Mouse (Mus musculus): ENCODE data around the gene Trex1. TPM values are rescaled to one million over a fixed set of nuclear protein-coding genes. Genes with fewer than 3 reads are reported as not detected.
A peak's percentile ranks its signal among the peaks of the same experiment; 100 is the strongest.

Trex1 gene
- polyA plus RNA-seq, 1 experiment = 45.2 TPM

DNA sequence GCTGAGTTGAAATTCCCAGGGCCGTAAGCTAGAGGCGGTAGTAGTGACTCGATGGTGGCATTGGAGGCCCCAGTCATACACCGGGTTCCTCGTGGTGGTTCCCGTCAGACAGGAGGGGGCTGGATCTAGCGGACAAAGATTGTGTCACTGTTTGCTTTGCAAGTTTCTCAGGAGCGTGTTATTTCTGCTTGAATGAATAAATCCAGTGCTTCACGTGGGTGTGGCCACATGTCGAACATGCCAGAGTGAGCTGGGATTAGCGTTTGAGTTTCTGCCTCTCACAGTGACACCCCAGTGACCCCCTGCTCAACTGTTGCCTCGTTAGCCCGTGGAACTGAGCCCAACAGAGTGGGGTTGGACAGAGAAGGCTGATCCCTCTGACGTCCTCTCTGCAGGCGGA, 30.9 kb upstream of the Trex1 start:
- no peak for TF ChIP-seq CTCF (conservative IDR thresholded peaks at IDR 0.05; ENCODE audit: insufficient read depth, insufficient read length, low read depth, low read length)
- TF ChIP-seq POLR2A (IDR thresholded peaks at IDR 0.05; ENCODE audit: low read depth, low read length) = no peak
- DNase-seq = no peak
- peaks cover 16% of the 10 kb centered on the region for H3K4me1 ChIP-seq (ENCODE audit: control insufficient read depth, insufficient read depth, low read length)
- H3K36me3 ChIP-seq (ENCODE audit: control insufficient read depth, insufficient read depth, low read length) = no peaks in the 10 kb centered on the region
- no peak overlapping the region for H3K4me3 ChIP-seq (ENCODE audit: insufficient read depth, low read depth, low read length)
- H3K27ac ChIP-seq (ENCODE audit: insufficient read depth, low read depth, low read length) = no peak overlapping the region
- 52% methylated on average over 15 of the region's 15 CpGs for WGBS
- H3K27me3 ChIP-seq (replicated peaks; ENCODE audit: control insufficient read depth, insufficient read depth, low read length) = no peaks in the 10 kb centered on the region

- peak; percentile 52 for DNase-seq
- WGBS = 9% methylated on average over 5 of the region's 5 CpGs
- peaks cover 4% of the 10 kb centered on the region for H3K4me1 ChIP-seq (ENCODE audit: control insufficient read depth, insufficient read depth, low read length)
- H3K27ac ChIP-seq (ENCODE audit: insufficient read depth, low read depth, low read length) = no peak overlapping the region
- no peaks in the 10 kb centered on the region for H3K36me3 ChIP-seq (ENCODE audit: control insufficient read depth, insufficient read depth, low read length)
- no peak overlapping the region for H3K4me3 ChIP-seq (ENCODE audit: insufficient read depth, low read depth, low read length)
- no peak for TF ChIP-seq POLR2A (IDR thresholded peaks at IDR 0.05; ENCODE audit: low read depth, low read length)
- peak; percentile 61 for TF ChIP-seq CTCF (conservative IDR thresholded peaks at IDR 0.05; ENCODE audit: insufficient read depth, insufficient read length, low read depth, low read length)
- no peaks in the 10 kb centered on the region for H3K27me3 ChIP-seq (replicated peaks; ENCODE audit: control insufficient read depth, insufficient read depth, low read length)
These were observed 28.5 kb upstream of the Trex1 start for GRCm38 (mm10) chr9:109087987-109088386.

- WGBS = 18% methylated on average over 2 of the region's 2 CpGs
- Histone ChIP-seq H3K27me3 (replicated peaks; ENCODE audit: control insufficient read depth, insufficient read depth, low read length) (no peaks in the 10 kb centered on the region), H3K27ac (ENCODE audit: insufficient read depth, low read depth, low read length) (no peak overlapping the region), H3K36me3 (ENCODE audit: control insufficient read depth, insufficient read depth, low read length) (no peaks in the 10 kb centered on the region), H3K4me3 (ENCODE audit: insufficient read depth, low read depth, low read length) (no peak overlapping the region), H3K4me1 (ENCODE audit: control insufficient read depth, insufficient read depth, low read length) (peaks cover 4% of the 10 kb centered on the region; the same call in 1 of the 2 replicates)
- DNase-seq = no peak
- TF ChIP-seq POLR2A (IDR thresholded peaks at IDR 0.05; ENCODE audit: low read depth, low read length) = no peak
- TF ChIP-seq CTCF (conservative IDR thresholded peaks at IDR 0.05; ENCODE audit: insufficient read depth, insufficient read length, low read depth, low read length) = peak; percentile 59
These were observed 25.4 kb upstream of the Trex1 start for GRCm38 (mm10) chr9:109084922-109085321.

- Histone ChIP-seq H3K27ac (ENCODE audit: insufficient read depth, low read depth, low read length) (peak within 1 kb of the TSS; percentile 12; the same call in 1 of the 2 replicates), H3K4me1 (ENCODE audit: control insufficient read depth, insufficient read depth, low read length) (peaks cover 4% of the 10 kb centered on the region; the same call in 1 of the 2 replicates), H3K27me3 (replicated peaks; ENCODE audit: control insufficient read depth, insufficient read depth, low read length) (no peaks in the 10 kb centered on the region), H3K36me3 (ENCODE audit: control insufficient read depth, insufficient read depth, low read length) (no peaks in the 10 kb centered on the region), H3K4me3 (ENCODE audit: insufficient read depth, low read depth, low read length) (peak within 1 kb of the TSS; percentile 53)
- WGBS = 2% methylated on average over 37 of the region's 37 CpGs
- TF ChIP-seq CTCF (conservative IDR thresholded peaks at IDR 0.05; ENCODE audit: insufficient read depth, insufficient read length, low read depth, low read length) = no peak
- TF ChIP-seq POLR2A (IDR thresholded peaks at IDR 0.05; ENCODE audit: low read depth, low read length) = peak; percentile 71
- DNase-seq = peak; percentile 94
These were observed 22.7 kb upstream of the Trex1 start, which contains the start of the genes Ccdc51 and Tma7 for GRCm38 (mm10) chr9:109082124-109082800. Gene Ccdc51 (plus strand): TSS chr9:109082493. Gene Tma7 (minus strand): TSS chr9:109082587.

GRCm38 (mm10) chr9:109081749-109082123, 22.2 kb upstream of the Trex1 start:
- H3K27ac ChIP-seq (ENCODE audit: insufficient read depth, low read depth, low read length) = 0 out of 2 replicates have a peak overlapping the region, but pooled peaks have one; percentile 12
- H3K4me1 ChIP-seq (ENCODE audit: control insufficient read depth, insufficient read depth, low read length) = peaks cover 4% of the 10 kb centered on the region; the same call in 1 of the 2 replicates
- DNase-seq = no peak
- TF ChIP-seq POLR2A (IDR thresholded peaks at IDR 0.05; ENCODE audit: low read depth, low read length) (no peak), CTCF (conservative IDR thresholded peaks at IDR 0.05; ENCODE audit: insufficient read depth, insufficient read length, low read depth, low read length) (no peak)
- no peaks in the 10 kb centered on the region for H3K36me3 ChIP-seq (ENCODE audit: control insufficient read depth, insufficient read depth, low read length)
- no peaks in the 10 kb centered on the region for H3K27me3 ChIP-seq (replicated peaks; ENCODE audit: control insufficient read depth, insufficient read depth, low read length)
- WGBS = 3% methylated on average over 11 of the region's 11 CpGs
- H3K4me3 ChIP-seq (ENCODE audit: insufficient read depth, low read depth, low read length) = peak overlapping the region; percentile 53

DNA sequence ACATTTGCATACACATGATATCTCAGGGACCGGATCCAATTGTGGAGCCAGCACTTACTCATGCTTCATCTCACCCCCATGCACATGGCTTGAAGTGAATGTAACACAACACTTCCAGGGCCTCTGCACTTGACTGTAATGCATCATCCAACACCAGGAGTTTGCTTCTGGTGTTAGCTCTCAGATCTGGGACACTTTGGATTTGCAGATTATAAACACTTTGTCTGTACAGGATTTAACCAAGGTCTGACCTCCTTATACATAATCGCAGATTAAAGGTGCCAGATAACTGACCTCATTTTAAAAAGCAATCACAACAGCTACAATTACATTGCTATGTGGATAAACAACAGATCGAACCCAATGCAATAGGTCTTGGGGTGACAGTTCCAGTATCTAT, 21.0 kb upstream of the Trex1 start:
- Histone ChIP-seq H3K27me3 (replicated peaks; ENCODE audit: control insufficient read depth, insufficient read depth, low read length) (no peaks in the 10 kb centered on the region), H3K27ac (ENCODE audit: insufficient read depth, low read depth, low read length) (no peak overlapping the region), H3K36me3 (ENCODE audit: control insufficient read depth, insufficient read depth, low read length) (no peaks in the 10 kb centered on the region), H3K4me1 (ENCODE audit: control insufficient read depth, insufficient read depth, low read length) (peaks cover 4% of the 10 kb centered on the region; the same call in 1 of the 2 replicates), H3K4me3 (ENCODE audit: insufficient read depth, low read depth, low read length) (no peak overlapping the region)
- TF ChIP-seq POLR2A (IDR thresholded peaks at IDR 0.05; ENCODE audit: low read depth, low read length) (no peak), CTCF (conservative IDR thresholded peaks at IDR 0.05; ENCODE audit: insufficient read depth, insufficient read length, low read depth, low read length) (no peak)
- 85% methylated on average over 3 of the region's 3 CpGs for WGBS
- DNase-seq = no peak

All from kidney, adult 2 months (tissue).